Mouse (Mus musculus) right cerebral cortex, postnatal 36 days (tissue): ENCODE data around the gene Proser1.
A peak's percentile ranks its signal among the peaks of the same experiment; 100 is the strongest.

Source experiments
- DNase-seq, 2 experiments: peaks; one replicate each; pipeline ENCODE4 v3.0.0; 2022; ENCODE audit warnings: low spot score in 2 of 2, mixed read lengths in 1 of 2

Gene Proser1

GRCm38 (mm10) chr3:53466481-53466880, 3.0 kb downstream of the Proser1 start:
- no peak for DNase-seq

- DNase-seq, result no peak
Measured at GRCm38 (mm10) chr3:53467356-53467755, 3.9 kb downstream of the Proser1 start.

GRCm38 (mm10) chr3:53469650-53470049, 6.2 kb downstream of the Proser1 start:
- no peak for DNase-seq

- no peak for DNase-seq
Measured at GRCm38 (mm10) chr3:53472061-53472460, 8.6 kb downstream of the Proser1 start.

GRCm38 (mm10) chr3:53474179-53474578, 10.7 kb downstream of the Proser1 start:
- DNase-seq, result no peak

- no peak for DNase-seq
Measured at GRCm38 (mm10) chr3:53475889-53476288, 12.4 kb downstream of the Proser1 start.

- DNase-seq, result no peak
Measured at GRCm38 (mm10) chr3:53477468-53477867, 14.0 kb downstream of the Proser1 start.

GRCm38 (mm10) chr3:53478419-53479046, 15.1 kb downstream of the Proser1 start:
- DNase-seq, result no peak

- DNase-seq, result no peak
Measured at GRCm38 (mm10) chr3:53483414-53484059, 20.1 kb downstream of the Proser1 start.

GRCm38 (mm10) chr3:53486561-53486960, 23.1 kb downstream of the Proser1 start:
- DNase-seq, result no peak

- no peak for DNase-seq
Measured at GRCm38 (mm10) chr3:53486996-53487576, 23.6 kb downstream of the Proser1 start.

- DNase-seq, result no peak
Measured at GRCm38 (mm10) chr3:53488353-53488752, 24.9 kb downstream of the Proser1 start, which contains the start of gene Stoml3. Stoml3 (plus strand) TSS chr3:53488653.

- DNase-seq, result no peak
Measured at GRCm38 (mm10) chr3:53498351-53498905, 35.0 kb downstream of the Proser1 start.

- no peak for DNase-seq
Measured at GRCm38 (mm10) chr3:53502428-53502827, 39.0 kb downstream of the Proser1 start.

GRCm38 (mm10) chr3:53513096-53513495, 49.6 kb downstream of the Proser1 start:
- no peak for DNase-seq

GRCm38 (mm10) chr3:53514221-53515065, 51.0 kb downstream of the Proser1 start:
- DNase-seq, result no peak

- DNase-seq, result no peak
Measured at GRCm38 (mm10) chr3:53522794-53523193, 59.3 kb downstream of the Proser1 start.

- peak; percentile 78 to 83 for DNase-seq
Measured at GRCm38 (mm10) chr3:53525737-53526136, 62.3 kb downstream of the Proser1 start.

GRCm38 (mm10) chr3:53530305-53530704, 66.8 kb downstream of the Proser1 start:
- DNase-seq, result no peak
